Mouse (Mus musculus) hindbrain, embryonic 16.5 days (tissue): Measurements from ENCODE around the gene Ric1. TPM values are rescaled to one million over a fixed set of nuclear protein-coding genes. Genes with fewer than 3 reads are reported as not detected.

ENCODE experiments used
- ATAC-seq: fragments of 200-750 bp; cut with Nextera tagmentation; 2 replicates; pipeline ENCODE4 v1.8.0; 2017; ENCODE audit warnings: moderate TSS enrichment, moderate library complexity
- H3K27ac ChIP-seq: fragments of 300-500 bp; sonication (generic); 2 replicates; pipeline ENCODE4 v1.5.1; 2014; ENCODE audit warnings: low read depth, mild to moderate bottlenecking, control low read depth, low read length, moderate library complexity
- H3K27me3 ChIP-seq: fragments of 300-500 bp; sonication (generic); replicated peaks from 2 replicates; pipeline ENCODE4 v1.6.1; 2014; ENCODE audit warnings: low read length; ENCODE audit not compliant: control insufficient read depth, insufficient read depth
- H3K36me3 ChIP-seq: fragments of 300-500 bp; sonication (generic); 2 replicates; pipeline ENCODE4 v1.6.1; 2014; ENCODE audit warnings: mild to moderate bottlenecking, low read length, moderate library complexity, mixed read lengths; ENCODE audit not compliant: control insufficient read depth, insufficient read depth
- H3K4me1 ChIP-seq: fragments of 300-500 bp; sonication (generic); 2 replicates; pipeline ENCODE4 v1.6.1; 2014; ENCODE audit warnings: low read depth, low read length; ENCODE audit not compliant: control insufficient read depth, insufficient read depth
- H3K4me2 ChIP-seq: fragments of 300-500 bp; sonication (generic); 2 replicates; pipeline ENCODE4 v1.6.1; 2014; ENCODE audit warnings: mild to moderate bottlenecking, low read length, control low read depth, moderate library complexity
- H3K4me3 ChIP-seq: fragments of 300-500 bp; sonication (generic); 2 replicates; pipeline ENCODE4 v1.5.1; 2014; ENCODE audit warnings: mild to moderate bottlenecking, low read length, control low read depth, moderate library complexity
- H3K9ac ChIP-seq: fragments of 300-500 bp; sonication (generic); 2 replicates; pipeline ENCODE4 v1.6.1; 2014; ENCODE audit warnings: low read depth, mild to moderate bottlenecking, control low read depth, low read length, moderate library complexity
- H3K9me3 ChIP-seq: fragments of 300-500 bp; sonication (generic); 2 replicates; pipeline ENCODE4 v1.6.1; 2014; ENCODE audit warnings: mild to moderate bottlenecking, low read length, moderate library complexity; ENCODE audit not compliant: control insufficient read depth
- WGBS: fragments of 180-500 bp; shearing (Covaris S2); extraction: QIAGEN DNeasy Blood & Tissue Kit; methylation state at CpG from one replicate; pipeline ENCODE4 v1.1.7; 2014; 5-methylcytosine and 5-hydroxymethylcytosine counted together
- polyA plus RNA-seq: library from polyadenylated mRNA; unstranded; fragments of >200 nt; fragmentation: Nextera tagmentation; extraction: Ambion mirVana; gene quantifications from 2 replicates; pipeline ENCODE4 v1.2.1, GENCODE M21; 2015

The Ric1 gene
- polyA plus RNA-seq, 1 experiment from 2014 or later, result 10.2 TPM

GRCm38 (mm10) chr19:29505617-29506016 lies 16.5 kb upstream of the Ric1 start:
- no peak overlapping the region for H3K4me3 ChIP-seq
- 87% methylated on average over 7 of the region's 7 CpGs for WGBS
- no peak overlapping the region for H3K4me2 ChIP-seq
- no peaks in the 10 kb centered on the region for H3K4me1 ChIP-seq
- H3K9ac ChIP-seq, result no peak overlapping the region
- no peaks in the 10 kb centered on the region for H3K27me3 ChIP-seq
- H3K27ac ChIP-seq, result no peak overlapping the region
- H3K9me3 ChIP-seq, result no peaks in the 10 kb centered on the region
- no peak for ATAC-seq
- no peaks in the 10 kb centered on the region for H3K36me3 ChIP-seq

- ATAC-seq, result no peak
- no peaks in the 10 kb centered on the region for H3K36me3 ChIP-seq
- H3K27me3 ChIP-seq, result no peaks in the 10 kb centered on the region
- no peak overlapping the region for H3K9ac ChIP-seq
- H3K9me3 ChIP-seq, result no peaks in the 10 kb centered on the region
- H3K27ac ChIP-seq, result no peak overlapping the region
- no peak overlapping the region for H3K4me2 ChIP-seq
- H3K4me3 ChIP-seq, result no peak overlapping the region
- 52% methylated on average over 7 of the region's 7 CpGs for WGBS
- no peaks in the 10 kb centered on the region for H3K4me1 ChIP-seq
Measured at GRCm38 (mm10) chr19:29508208-29508607, 13.9 kb upstream of the Ric1 start.

- WGBS, result 90% methylated on average over 7 of the region's 7 CpGs
- ATAC-seq, result no peak
Measured at GRCm38 (mm10) chr19:29509857-29510256, 12.2 kb upstream of the Ric1 start.

GRCm38 (mm10) chr19:29511826-29512225 lies 10.3 kb upstream of the Ric1 start:
- WGBS, result 75% methylated on average over 2 of the region's 2 CpGs
- no peak for ATAC-seq

More at GRCm38 (mm10) chr19:29509857-29510256, 12.2 kb upstream of the Ric1 start:
- H3K4me2 ChIP-seq, result no peak overlapping the region
- H3K27ac ChIP-seq, result no peak overlapping the region
- H3K4me1 ChIP-seq, result no peaks in the 10 kb centered on the region
- H3K27me3 ChIP-seq, result no peaks in the 10 kb centered on the region
- no peak overlapping the region for H3K4me3 ChIP-seq
- H3K36me3 ChIP-seq, result no peaks in the 10 kb centered on the region
- no peak overlapping the region for H3K9ac ChIP-seq
- no peaks in the 10 kb centered on the region for H3K9me3 ChIP-seq

GRCm38 (mm10) chr19:29513111-29513766 lies 8.8 kb upstream of the Ric1 start:
- Histone ChIP-seq H3K36me3 (no peaks in the 10 kb centered on the region), H3K9me3 (no peaks in the 10 kb centered on the region), H3K4me3 (no peak overlapping the region), H3K4me2 (no peak overlapping the region), H3K27ac (no peak overlapping the region), H3K4me1 (no peaks in the 10 kb centered on the region), H3K27me3 (no peaks in the 10 kb centered on the region), H3K9ac (no peak overlapping the region)
- no peak for ATAC-seq
- 58% methylated on average over 2 of the region's 2 CpGs for WGBS

More at GRCm38 (mm10) chr19:29511826-29512225, 10.3 kb upstream of the Ric1 start:
- no peak overlapping the region for H3K4me3 ChIP-seq
- H3K4me2 ChIP-seq, result no peak overlapping the region
- no peaks in the 10 kb centered on the region for H3K36me3 ChIP-seq
- no peaks in the 10 kb centered on the region for H3K9me3 ChIP-seq
- H3K27me3 ChIP-seq, result no peaks in the 10 kb centered on the region
- no peaks in the 10 kb centered on the region for H3K4me1 ChIP-seq
- no peak overlapping the region for H3K9ac ChIP-seq
- H3K27ac ChIP-seq, result no peak overlapping the region

- no peak overlapping the region for H3K4me3 ChIP-seq
- no peaks in the 10 kb centered on the region for H3K4me1 ChIP-seq
- H3K9ac ChIP-seq, result no peak overlapping the region
- ATAC-seq, result no peak
- no peaks in the 10 kb centered on the region for H3K27me3 ChIP-seq
- 89% methylated on average over 3 of the region's 3 CpGs for WGBS
- no peak overlapping the region for H3K27ac ChIP-seq
- no peaks in the 10 kb centered on the region for H3K9me3 ChIP-seq
- H3K36me3 ChIP-seq, result no peaks in the 10 kb centered on the region
- H3K4me2 ChIP-seq, result no peak overlapping the region
Measured at GRCm38 (mm10) chr19:29514130-29514529, 8.0 kb upstream of the Ric1 start.

DNA sequence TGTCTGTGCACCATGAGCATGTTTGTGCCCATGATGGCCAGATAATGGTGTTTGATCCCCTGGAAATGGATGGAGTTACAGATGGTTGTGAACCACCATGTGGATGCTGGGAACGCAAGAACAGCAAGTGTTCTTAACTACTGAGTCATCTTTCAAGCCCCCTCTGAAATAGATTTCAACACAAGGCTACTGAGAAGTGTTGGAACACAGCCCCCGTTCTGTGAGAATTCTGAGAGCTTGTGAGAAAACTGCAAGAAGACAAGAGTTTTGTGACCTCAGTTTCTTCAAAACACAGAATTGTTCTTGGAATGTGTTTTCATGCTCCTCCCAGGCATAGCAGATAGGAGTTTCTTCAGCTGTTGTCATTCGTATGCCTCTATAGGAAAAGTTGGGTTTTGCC lies 6.7 kb upstream of the Ric1 start:
- H3K9me3 ChIP-seq, result no peaks in the 10 kb centered on the region
- no peaks in the 10 kb centered on the region for H3K4me1 ChIP-seq
- no peaks in the 10 kb centered on the region for H3K36me3 ChIP-seq
- H3K4me3 ChIP-seq, result no peak overlapping the region
- WGBS, result 93% methylated on average over 3 of the region's 3 CpGs
- H3K27ac ChIP-seq, result no peak overlapping the region
- ATAC-seq, result no peak
- H3K9ac ChIP-seq, result no peak overlapping the region
- no peaks in the 10 kb centered on the region for H3K27me3 ChIP-seq
- no peak overlapping the region for H3K4me2 ChIP-seq

DNA sequence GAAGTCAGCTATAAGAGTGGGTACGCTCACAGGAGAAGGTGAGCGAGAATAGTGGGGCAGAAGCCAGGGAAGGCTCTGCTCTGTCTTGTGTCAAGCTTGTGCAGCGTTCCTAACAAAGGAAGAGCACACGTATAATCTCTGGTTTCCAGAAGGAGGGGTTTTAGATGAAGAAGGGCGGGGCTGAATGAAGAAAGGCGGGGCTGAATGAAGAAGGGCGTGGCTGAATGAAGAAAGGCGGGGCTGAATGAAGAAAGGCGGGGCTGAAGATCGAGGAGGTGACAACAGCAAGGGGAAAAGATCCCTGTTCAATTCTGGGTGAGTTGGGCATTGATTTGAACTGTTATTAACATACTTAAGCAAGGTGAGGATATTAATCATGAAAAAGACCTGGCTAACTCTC lies 6.1 kb upstream of the Ric1 start:
- Histone ChIP-seq H3K9me3 (no peaks in the 10 kb centered on the region), H3K27me3 (no peaks in the 10 kb centered on the region), H3K4me3 (no peak overlapping the region), H3K4me1 (no peaks in the 10 kb centered on the region), H3K36me3 (no peaks in the 10 kb centered on the region), H3K4me2 (no peak overlapping the region), H3K9ac (no peak overlapping the region), H3K27ac (no peak overlapping the region)
- no peak for ATAC-seq
- 74% methylated on average over 10 of the region's 10 CpGs for WGBS

DNA sequence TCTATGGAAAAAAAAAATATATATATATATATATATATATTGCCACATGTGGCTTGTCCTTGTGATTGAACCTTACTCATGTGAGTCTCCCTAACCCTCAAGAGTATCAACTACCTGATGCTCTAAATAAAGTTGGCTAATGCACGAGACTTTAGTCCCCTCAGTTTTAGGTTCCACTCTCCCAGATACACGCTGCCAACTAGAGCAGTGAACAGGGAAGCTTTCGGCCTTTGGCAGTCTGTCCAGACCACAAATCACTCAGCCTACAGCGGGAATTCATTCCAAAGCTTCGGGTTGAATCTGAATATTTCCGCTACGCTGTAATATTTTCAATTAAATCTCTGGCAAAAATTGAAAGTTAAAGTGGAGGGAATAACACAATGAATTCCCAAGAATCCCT lies 3.7 kb upstream of the Ric1 start:
- ATAC-seq, result no peak
- H3K9me3 ChIP-seq, result no peaks in the 10 kb centered on the region
- WGBS, result 82% methylated on average over 7 of the region's 7 CpGs

More for the DNA sequence above, 3.7 kb upstream of the Ric1 start:
- Histone ChIP-seq H3K9ac (no peak overlapping the region), H3K36me3 (no peaks in the 10 kb centered on the region), H3K4me1 (peaks cover 6% of the 10 kb centered on the region), H3K4me2 (no peak overlapping the region), H3K27me3 (no peaks in the 10 kb centered on the region), H3K4me3 (no peak overlapping the region), H3K27ac (no peak overlapping the region)
